Mouse (Mus musculus) liver (tissue): ENCODE results near the gene Svs1.

Experiments
- DNase-seq: peaks from one replicate; pipeline ENCODE4 v3.0.0-alpha.2; 2020; ENCODE audit warnings: mixed read lengths

Svs1 gene

DNA sequence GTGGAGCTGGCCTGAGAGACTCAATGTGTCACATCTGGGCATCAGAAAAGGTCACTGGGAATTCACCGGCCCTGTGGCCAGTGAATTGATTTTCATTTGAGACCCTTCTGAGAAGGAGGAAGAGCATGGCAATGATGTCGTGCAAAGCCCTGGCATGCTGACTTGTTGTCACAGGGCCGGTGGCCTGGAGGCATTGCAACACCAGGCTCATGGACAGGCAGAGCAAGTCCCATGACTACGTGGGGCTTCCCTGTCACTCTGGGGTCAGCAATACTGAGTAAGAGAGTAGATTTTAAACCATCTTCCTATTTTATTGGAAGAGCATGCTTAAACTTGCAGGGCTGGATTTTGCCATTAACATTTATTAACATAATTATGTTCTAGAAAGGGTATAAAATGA, 26.4 kb downstream of the Svs1 start:
- no peak for DNase-seq

DNA sequence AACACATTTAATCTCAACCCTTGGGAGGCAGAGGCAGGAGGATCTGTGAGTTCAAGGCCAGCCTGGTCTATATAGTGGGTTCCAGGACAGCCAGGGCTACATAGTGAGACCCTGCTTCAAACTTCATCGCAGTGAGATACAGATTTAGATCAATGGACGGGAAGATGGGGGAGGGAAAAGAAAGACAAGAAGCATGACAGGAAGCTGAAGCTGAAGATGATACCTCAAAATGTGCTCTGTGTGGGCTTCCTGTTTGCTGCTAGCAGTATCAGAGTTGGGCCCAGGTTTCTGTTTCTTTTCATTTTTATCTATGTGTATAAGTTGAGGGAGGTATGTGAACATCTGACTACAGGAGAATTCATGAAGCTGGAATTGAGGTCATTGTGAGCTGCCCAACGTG, 26.8 kb downstream of the Svs1 start:
- no peak for DNase-seq

DNA sequence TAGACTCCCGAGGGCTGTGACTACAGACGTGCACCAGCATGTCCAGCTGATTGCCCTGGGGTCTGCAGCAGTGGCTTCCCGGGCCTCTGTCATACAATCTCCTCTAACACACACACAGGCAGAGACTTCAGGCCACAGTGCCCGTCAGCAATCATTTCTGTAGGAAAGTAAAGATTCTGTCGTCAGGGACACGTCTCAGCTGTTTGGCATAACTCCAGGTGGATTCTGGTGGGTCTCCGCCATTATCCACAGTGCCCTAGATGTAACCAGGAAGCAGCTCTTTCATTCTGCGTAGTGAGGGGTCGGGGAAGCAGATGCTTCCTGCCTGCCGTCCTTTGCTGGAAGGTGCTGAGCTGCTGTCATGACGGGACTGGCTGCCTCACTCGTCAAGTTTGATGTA, 30.5 kb downstream of the Svs1 start:
- no peak for DNase-seq

- no peak for DNase-seq
These were observed 32.7 kb downstream of the Svs1 start for GRCm38 (mm10) chr6:49019341-49019740.

DNA sequence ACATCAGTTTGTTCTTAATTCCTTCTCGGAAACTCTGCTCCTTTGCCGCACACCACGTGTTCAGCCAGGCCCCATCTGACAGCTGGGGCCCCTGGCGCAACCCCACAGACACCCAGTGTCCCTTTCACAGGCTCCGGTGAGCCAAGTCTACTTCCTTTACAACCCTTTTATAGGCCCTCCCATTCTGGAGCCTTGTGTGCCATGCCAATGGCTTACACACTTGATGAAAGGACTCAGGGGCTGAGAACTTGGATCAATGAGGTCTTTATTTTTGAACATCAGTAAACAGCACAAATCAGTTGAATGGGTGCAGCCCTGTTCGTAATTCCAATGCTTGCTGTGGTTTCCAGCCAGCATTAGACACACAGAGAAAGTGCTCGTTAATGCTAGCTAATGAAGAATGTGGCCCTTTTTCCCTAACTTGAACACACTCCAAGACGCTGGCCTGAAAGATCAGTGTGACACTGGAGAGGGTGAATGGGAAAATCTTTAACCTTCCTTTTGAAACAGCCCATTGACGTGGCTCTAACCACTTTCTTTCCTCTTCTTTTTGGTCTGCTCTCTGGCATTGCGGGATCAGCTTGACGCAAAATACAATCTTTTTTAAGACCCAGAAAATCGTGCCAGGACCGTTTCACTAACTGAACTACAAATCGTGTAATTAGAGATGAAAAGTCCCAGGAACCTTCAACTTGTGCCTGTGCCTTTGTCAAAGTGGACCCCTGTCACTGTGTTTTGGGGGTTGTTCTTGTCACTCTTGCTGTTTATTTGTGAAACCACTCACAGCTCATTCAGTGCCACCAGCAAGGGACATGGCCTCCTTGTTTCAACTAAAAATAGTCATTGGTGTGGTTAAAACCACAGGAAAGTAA, 34.7 kb downstream of the Svs1 start:
- DNase-seq: no peak

DNA sequence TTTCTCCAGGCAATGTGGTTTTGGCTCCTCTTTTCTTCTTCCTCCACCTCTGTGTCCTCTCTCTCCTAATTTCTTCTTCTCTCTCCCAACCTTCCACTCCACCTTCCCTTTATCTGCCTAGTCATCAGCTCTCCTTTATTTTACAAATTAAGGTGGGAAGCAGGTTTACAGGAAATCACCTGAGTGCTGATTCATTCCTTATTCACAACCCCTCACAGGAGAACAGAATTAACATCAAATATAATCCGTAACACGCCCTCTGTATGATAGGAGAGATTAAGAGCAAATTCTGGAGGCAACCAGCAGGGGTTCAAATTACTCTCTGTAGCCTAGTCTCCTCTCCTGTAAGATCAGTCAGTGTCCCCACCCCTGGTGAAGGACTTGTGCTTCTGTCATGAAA, 35.7 kb downstream of the Svs1 start:
- no peak for DNase-seq

GRCm38 (mm10) chr6:49023315-49023714, 36.7 kb downstream of the Svs1 start:
- no peak for DNase-seq

DNA sequence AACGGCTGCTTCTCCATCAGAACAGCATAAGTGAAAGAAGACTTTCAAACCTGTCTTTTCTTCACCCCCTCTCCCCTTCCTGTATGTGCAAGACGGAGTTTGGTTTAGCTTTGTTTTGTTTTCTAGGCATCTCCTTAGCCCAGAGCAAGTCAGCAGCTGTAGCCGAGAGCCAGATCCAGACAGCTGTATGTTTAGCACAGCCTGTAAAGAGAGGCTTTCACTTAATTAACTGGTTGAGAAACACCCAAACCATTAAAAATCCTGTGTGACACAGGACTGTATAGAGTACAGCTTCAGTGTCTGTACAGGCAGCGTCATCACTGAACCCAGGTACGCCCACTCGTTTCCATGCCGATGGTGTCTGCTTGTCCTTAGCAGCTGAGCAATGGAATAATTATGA, 38.6 kb downstream of the Svs1 start:
- no peak for DNase-seq

- DNase-seq: no peak
These were observed 39.8 kb downstream of the Svs1 start for GRCm38 (mm10) chr6:49026496-49026895.

DNA sequence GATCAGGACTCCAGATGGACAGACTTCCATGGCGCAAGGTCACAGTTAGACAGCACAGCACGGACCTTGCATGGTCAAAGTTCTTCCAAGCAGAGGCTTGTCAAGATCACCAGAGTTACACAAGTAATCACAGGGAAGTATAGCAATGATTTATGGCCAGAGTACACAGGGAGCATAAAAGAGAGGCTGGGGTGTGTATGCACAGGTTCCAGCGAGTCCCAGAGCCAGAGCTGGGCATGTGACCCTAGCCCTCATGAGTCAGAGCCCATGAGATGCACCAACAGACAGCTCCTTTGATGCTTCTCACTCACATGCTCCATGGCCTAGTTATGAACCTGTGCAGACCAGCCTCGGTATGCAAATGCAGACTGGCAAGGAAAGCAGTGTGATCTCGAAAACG, 41.4 kb downstream of the Svs1 start:
- DNase-seq: no peak

DNA sequence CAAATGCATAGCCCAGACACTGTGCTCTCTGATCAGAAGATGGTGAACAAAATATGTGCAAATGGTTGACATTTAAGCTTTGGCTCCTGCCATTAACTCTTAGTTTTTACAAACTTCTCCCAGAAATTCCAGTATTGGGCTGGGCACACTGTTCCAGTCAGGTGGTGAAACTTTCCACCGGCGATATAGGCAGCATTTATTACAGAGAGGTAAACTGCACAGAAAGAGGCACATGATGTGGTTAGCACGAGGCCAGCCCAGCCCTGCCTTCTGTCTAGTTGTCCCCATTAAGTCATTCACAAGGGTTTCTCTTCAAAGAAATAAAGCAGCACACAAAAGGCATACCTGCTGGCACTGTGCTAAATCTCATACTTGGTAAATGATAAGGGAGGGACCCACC, 42.0 kb downstream of the Svs1 start:
- no peak for DNase-seq

GRCm38 (mm10) chr6:49031230-49031629, 44.6 kb downstream of the Svs1 start:
- DNase-seq: no peak

DNA sequence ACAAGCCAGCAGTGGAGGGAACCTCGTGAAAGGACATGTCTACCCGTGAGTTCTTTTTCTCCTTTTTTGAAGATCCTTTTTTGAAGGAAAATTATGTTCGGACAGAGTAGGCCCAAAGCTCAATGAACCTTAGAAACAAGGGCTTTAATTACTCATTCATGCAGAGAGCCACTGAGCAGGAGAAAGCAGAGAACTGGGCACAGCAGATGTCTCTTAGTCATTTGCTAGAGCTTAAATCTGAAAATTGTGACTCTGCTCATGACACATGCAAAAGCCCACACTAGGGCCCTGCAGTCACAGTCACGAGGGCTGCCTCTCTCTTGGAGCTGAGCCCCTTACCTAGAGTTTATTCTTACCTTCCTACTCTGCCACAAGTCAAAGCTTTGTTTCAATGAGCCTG, 46.1 kb downstream of the Svs1 start:
- no peak for DNase-seq

DNA sequence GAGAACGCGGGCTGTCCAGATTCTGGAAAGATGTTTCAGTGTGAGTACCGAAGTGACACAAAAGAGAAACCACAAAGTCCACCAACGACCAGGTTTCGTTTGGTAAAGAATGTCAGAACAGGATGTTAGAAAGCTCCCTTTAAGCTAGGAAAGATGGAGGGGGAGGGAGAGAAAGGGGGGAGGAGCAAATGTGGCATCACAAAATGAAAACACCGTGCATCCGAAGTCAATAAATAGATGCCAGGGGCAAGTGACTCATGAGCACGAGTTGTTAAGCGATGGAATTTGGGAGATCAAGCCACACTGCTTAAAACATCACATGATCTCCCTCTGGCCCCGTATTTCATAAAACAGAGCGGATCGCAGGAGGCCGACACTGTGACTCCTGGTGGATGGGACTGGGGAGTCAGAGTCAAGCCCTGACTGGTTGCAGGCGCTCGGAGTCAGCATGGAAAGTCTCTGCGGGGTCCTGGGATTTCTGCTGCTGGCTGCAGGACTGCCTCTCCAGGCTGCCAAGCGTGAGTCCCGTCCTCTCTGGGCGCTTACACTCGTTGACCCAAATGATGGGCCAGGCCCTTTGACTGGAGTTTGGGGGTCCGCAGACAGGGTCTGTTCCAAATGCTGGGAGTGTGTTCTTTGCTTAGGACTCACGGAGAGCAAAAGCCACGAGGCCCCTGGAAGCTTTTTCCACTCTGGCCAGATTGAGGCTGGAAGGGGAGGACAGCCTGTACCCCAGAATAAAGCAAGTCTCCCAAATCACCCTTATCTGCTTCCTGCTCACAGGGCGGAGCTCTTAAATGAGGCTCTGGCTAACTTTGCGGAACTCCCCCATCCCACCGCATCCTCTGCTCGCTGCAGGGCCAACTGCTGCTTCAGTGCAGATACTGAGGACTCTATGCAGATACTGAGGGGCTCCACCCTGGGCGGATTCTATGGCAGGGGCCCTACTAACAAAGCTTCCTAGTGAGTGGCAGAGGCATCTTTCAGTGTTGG, 49.9 kb downstream of the Svs1 start, which contains the start of gene Gpnmb:
Gene Gpnmb (plus strand): TSS at position 272 of the 993 bp plus-strand sequence.
- peak; percentile 26 for DNase-seq

DNA sequence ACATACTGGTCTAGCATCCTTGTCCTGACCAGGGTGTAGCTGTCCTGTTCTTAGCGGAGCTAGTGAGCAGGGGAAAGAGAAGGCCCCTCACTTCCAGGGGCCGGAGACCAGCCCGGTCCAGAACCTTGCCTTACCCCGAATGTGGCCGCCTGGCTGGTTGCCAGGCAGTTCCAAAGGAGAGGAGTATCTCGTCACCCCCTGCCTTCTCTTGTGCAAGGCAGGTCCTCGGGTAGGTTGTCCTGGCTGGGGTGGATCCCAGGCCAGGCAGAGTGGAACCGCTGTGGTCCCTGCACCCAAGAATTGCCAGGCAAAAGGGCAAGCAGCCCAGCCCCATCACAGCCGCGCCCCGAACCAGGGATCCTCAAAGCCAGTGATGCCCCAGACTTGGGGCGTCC, 50.6 kb downstream of the Svs1 start:
- DNase-seq: no peak

DNA sequence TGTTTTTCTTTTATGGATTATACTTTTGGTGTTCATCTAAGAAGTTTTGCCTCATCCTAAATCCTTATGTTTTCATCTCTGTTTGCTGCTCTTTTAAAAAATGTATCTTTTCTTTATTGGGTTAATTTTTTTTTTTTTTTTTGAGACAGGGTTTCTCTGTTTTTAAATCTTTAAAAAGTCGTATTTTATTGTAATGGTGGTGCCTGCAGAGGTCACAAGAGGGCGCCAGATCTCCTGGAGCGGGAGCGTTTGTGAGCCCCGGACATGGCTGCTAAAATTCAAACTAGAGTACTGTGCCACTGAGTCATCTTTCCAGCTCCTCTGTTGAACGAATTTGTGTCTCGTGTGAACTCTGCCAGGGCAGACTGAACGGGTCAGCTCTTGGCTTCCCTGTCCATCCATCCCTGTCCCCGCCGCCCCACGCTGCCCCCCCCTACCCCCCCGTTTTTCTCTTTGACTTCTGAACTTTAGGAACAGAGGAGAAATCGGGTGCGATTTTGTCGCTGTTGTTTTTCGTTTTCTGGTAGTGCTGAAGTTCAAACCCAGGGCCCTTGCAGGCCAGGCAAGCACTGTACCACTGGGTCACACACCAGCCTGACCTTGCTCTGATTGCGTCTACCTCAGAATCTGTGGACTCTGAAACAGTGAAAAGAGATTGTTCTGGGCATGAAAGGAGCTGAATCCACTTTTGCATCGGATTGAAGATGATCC, 53.0 kb downstream of the Svs1 start:
- DNase-seq: peak; percentile 62
